Mouse (Mus musculus) adrenal gland (tissue): ENCODE measurements around the gene Zfp791.
"Not testable (repeated sequence)": the region's sequence is repeated elsewhere in the genome, so short reads cannot be mapped to it uniquely, and the experiment has no call there.

Source experiments
- intact Hi-C: fragments of 180-260 bp; cut with DNase I; formaldehyde crosslinking; loops from one replicate; pipeline ENCODE4 v1.15.1; 2025

Zfp791 gene

GRCm38 (mm10) chr8:85083108-85083813, 39.6 kb downstream of the Zfp791 start, which contains the start of gene Man2b1:
TSS of gene Man2b1 (plus strand) at chr8:85083270.
- intact Hi-C loops = no loop called here

- intact Hi-C loops = not testable (repeated sequence)
These were observed 40.7 kb downstream of the Zfp791 start for GRCm38 (mm10) chr8:85082169-85082568.

- intact Hi-C loops = no loop called here
These were observed 41.7 kb downstream of the Zfp791 start, which contains the start of gene Wdr83 for GRCm38 (mm10) chr8:85081216-85081555. TSS of gene Wdr83 (minus strand) at chr8:85081306.

- intact Hi-C loops = no loop called here
These were observed 42.2 kb downstream of the Zfp791 start, which contains the start of gene Wdr83os for GRCm38 (mm10) chr8:85080532-85081215. TSS of gene Wdr83os (plus strand) at chr8:85080740.

GRCm38 (mm10) chr8:85080214-85080531, 42.7 kb downstream of the Zfp791 start:
- intact Hi-C loops = no loop called here

GRCm38 (mm10) chr8:85076993-85077392, 45.9 kb downstream of the Zfp791 start:
- intact Hi-C loops = loop anchor here (5.0 kb wide), 2 partner anchors 95 to 220 kb away; partner anchors contain the start of genes Orc6 and Vps35

- intact Hi-C loops = loop anchor here (5.0 kb wide), 2 partner anchors 96 to 221 kb away; partner anchors contain the start of genes Orc6 and Vps35
These were observed 46.9 kb downstream of the Zfp791 start for GRCm38 (mm10) chr8:85076001-85076400.

- intact Hi-C loops = loop anchor here (5.0 kb wide), 3 partner anchors 37 to 223 kb away; partner anchors contain the start of genes Orc6, Tnpo2 and Vps35
These were observed 48.3 kb downstream of the Zfp791 start for GRCm38 (mm10) chr8:85074617-85075016.

GRCm38 (mm10) chr8:85074167-85074566, 48.7 kb downstream of the Zfp791 start:
- intact Hi-C loops = loop anchor here (5.0 kb wide), 1 partner anchor 37 kb away; the partner anchor contains the start of gene Tnpo2

- intact Hi-C loops = loop anchor here (5.0 kb wide), 1 partner anchor 36 kb away; the partner anchor contains the start of gene Tnpo2
These were observed 49.8 kb downstream of the Zfp791 start for GRCm38 (mm10) chr8:85073041-85073612.

- intact Hi-C loops = loop anchor here (5.0 kb wide), 1 partner anchor 35 kb away; the partner anchor contains the start of gene Tnpo2
These were observed 50.4 kb downstream of the Zfp791 start for GRCm38 (mm10) chr8:85072364-85072929.

GRCm38 (mm10) chr8:85071514-85072281, 51.2 kb downstream of the Zfp791 start, which contains the start of gene Dhps:
TSS of gene Dhps (plus strand) at chr8:85071757.
- intact Hi-C loops = loop anchor here (5.0 kb wide), 1 partner anchor 34 kb away; the partner anchor contains the start of gene Tnpo2

- intact Hi-C loops = loop anchor here (5.0 kb wide), 1 partner anchor 34 kb away; the partner anchor contains the start of gene Tnpo2
These were observed 51.9 kb downstream of the Zfp791 start for GRCm38 (mm10) chr8:85071041-85071440.

GRCm38 (mm10) chr8:85067982-85068381, 54.9 kb downstream of the Zfp791 start, which contains the start of gene Gm5741:
TSS of gene Gm5741 (minus strand) at chr8:85067982.
- intact Hi-C loops = no loop called here

- intact Hi-C loops = no loop called here
These were observed 55.7 kb downstream of the Zfp791 start for GRCm38 (mm10) chr8:85067155-85067554.

- intact Hi-C loops = no loop called here
These were observed 57.7 kb downstream of the Zfp791 start for GRCm38 (mm10) chr8:85065213-85065612.

- intact Hi-C loops = no loop called here
These were observed 60.3 kb downstream of the Zfp791 start for GRCm38 (mm10) chr8:85062603-85063002.

- intact Hi-C loops = no loop called here
These were observed 62.8 kb downstream of the Zfp791 start, which contains the start of gene Fbxw9 for GRCm38 (mm10) chr8:85059879-85060616. TSS of gene Fbxw9 (plus strand) at chr8:85060055.
